Mouse (Mus musculus) adrenal gland, adult 8-10 months (tissue): ENCODE measurements around the gene Dmrtc2. TPM values are rescaled to one million over a fixed set of nuclear protein-coding genes. Genes with fewer than 3 reads are reported as not detected.

Source experiments
- DNase-seq: peaks from one replicate; pipeline ENCODE4 v3.0.0; 2022
- total RNA-seq, 4 experiments: library from RNA; stranded (reverse); gene quantifications; 2 replicates each; pipeline ENCODE4 v1.2.4; 2022

The Dmrtc2 gene
- total RNA-seq, 4 experiments from 2014 or later = not detected

GRCm38 (mm10) chr7:24902630-24903443, 33.0 kb downstream of the Dmrtc2 start, which contains the start of gene Arhgef1:
Gene Arhgef1 (plus strand): TSS chr7:24902912.
- peak; percentile 47 for DNase-seq

- no peak for DNase-seq
Measured at GRCm38 (mm10) chr7:24903444-24903825, 33.6 kb downstream of the Dmrtc2 start.

GRCm38 (mm10) chr7:24904070-24904483, 34.2 kb downstream of the Dmrtc2 start:
- DNase-seq = peak; percentile 97

DNA sequence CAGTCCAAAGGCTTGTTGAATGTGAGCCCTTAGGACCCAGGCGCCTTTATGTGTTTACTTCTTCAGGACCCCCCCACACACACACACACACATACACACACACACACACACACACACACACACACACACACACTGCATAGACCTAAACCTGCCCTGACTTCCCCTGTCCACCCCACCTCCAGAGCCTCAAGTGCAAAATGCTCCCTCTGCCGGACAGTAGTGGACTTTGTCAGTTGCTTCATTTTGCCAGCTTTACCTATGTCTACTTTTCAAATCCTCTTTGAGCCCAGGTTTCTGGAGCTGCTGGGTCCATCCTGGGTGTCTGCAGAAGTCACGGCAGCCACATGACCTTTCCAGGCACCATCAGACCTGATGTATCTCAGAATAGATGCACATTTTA, 35.1 kb downstream of the Dmrtc2 start:
- DNase-seq = no peak

DNA sequence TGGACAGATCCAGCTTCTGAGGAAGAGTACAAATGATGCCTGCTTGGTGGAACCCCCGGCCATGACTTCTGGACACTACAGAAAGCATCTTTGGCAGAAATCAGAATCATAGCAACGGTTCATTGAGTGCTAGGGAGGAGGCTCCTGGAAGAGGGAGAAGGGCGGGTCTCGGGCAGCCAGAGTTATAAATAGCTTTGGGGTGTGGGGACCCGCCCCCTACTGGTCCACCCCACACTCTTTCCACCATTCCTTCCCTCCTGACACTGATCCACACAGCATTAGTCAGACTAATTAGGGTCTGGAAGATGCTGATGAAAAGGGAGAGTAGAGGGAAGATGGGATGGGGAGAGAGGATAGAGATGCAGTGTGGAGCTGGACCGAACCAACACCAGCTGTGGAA, 36.7 kb downstream of the Dmrtc2 start:
- no peak for DNase-seq

- no peak for DNase-seq
Measured at GRCm38 (mm10) chr7:24907211-24907748, 37.4 kb downstream of the Dmrtc2 start.

DNA sequence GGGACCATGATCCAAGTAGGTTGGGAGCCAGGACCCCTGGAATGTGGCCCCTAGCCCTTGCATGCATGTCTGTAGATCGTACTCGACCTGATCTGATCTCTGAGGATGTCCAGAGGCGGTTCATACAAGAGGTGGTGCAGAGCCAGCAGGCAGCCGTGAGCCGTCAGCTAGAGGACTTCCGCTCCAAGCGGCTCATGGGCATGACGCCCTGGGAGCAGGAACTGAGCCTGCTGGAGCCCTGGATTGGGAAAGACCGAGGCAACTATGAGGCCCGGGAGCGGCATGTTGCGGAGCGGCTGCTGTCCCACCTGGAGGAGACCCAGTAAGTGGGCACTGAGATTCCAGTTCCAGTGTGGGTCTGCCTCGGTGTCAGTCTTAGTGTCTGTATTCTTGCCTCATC, 42.6 kb downstream of the Dmrtc2 start:
- DNase-seq = no peak

GRCm38 (mm10) chr7:24918763-24919323, 49.0 kb downstream of the Dmrtc2 start:
- DNase-seq = no peak

GRCm38 (mm10) chr7:24919728-24920127, 49.9 kb downstream of the Dmrtc2 start:
- DNase-seq = no peak

Other genes starting within 250 kb of the Dmrtc2 start
- gene Lypd3, start 233.5 kb upstream of the Dmrtc2 start, total RNA-seq = under 1 TPM in 3 of 4 experiments, not detected in 1; 0.34 to 0.96 (median 0.66) TPM
- gene Tex101, start 193.4 kb upstream of the Dmrtc2 start, total RNA-seq = not detected
- not detected for gene BC049730, start 160.8 kb upstream of the Dmrtc2 start, total RNA-seq
- gene Gm4763, start 143.1 kb upstream of the Dmrtc2 start, total RNA-seq = not detected
- under 1 TPM in 2 of 4 experiments, not detected in 2; 0.14 to 0.15 TPM for gene Cd177, start 109.7 kb upstream of the Dmrtc2 start, total RNA-seq
- under 1 TPM in 1 of 4 experiments, not detected in 3; 0.23 TPM for gene Ceacam10, start 92.9 kb upstream of the Dmrtc2 start, total RNA-seq
- not detected for gene Gm9844, start 7.8 kb upstream of the Dmrtc2 start, total RNA-seq
- not detected for gene Lypd4, start 116 bp upstream of the Dmrtc2 start, total RNA-seq
- 1,000 to 10,000 TPM in 3 of 4 experiments, 100 to 1,000 TPM in 1; 823 to 1,088 (median 1,017) TPM for gene Rps19, start 14.3 kb downstream of the Dmrtc2 start, total RNA-seq
- gene Cd79a, start 27.3 kb downstream of the Dmrtc2 start, total RNA-seq = 1 to 10 TPM in 2 of 4 experiments, under 1 TPM in 2; 0.44 to 2.1 (median 1.2) TPM
- gene Arhgef1, start 32.9 kb downstream of the Dmrtc2 start, total RNA-seq = 100 to 1,000 TPM in 2 of 4 experiments, 10 to 100 TPM in 2; 70.6 to 172 (median 113) TPM
- gene Gm4881, start 74.4 kb downstream of the Dmrtc2 start, total RNA-seq = not detected
- gene Rabac1, start 102.7 kb downstream of the Dmrtc2 start, total RNA-seq = 100 to 1,000 TPM; 343 to 403 (median 360) TPM
- 100 to 1,000 TPM in 2 of 4 experiments, 10 to 100 TPM in 2; 46.3 to 149 (median 91.8) TPM for gene Atp1a3, start 135.9 kb downstream of the Dmrtc2 start, total RNA-seq
- 10 to 100 TPM; 13.8 to 43.0 (median 24.7) TPM for gene Grik5, start 202.3 kb downstream of the Dmrtc2 start, total RNA-seq
- gene Zfp574, start 202.5 kb downstream of the Dmrtc2 start, total RNA-seq = 10 to 100 TPM; 20.2 to 25.0 (median 22.1) TPM